Mouse (Mus musculus): ENCODE measurements at regions not wholly inside any gene's neighbourhood (a gene's known extent, or its start where the extent isn't known, plus 50 kb on each side); places are given as distances from the start of the nearest gene placed in this dataset.

DNA sequence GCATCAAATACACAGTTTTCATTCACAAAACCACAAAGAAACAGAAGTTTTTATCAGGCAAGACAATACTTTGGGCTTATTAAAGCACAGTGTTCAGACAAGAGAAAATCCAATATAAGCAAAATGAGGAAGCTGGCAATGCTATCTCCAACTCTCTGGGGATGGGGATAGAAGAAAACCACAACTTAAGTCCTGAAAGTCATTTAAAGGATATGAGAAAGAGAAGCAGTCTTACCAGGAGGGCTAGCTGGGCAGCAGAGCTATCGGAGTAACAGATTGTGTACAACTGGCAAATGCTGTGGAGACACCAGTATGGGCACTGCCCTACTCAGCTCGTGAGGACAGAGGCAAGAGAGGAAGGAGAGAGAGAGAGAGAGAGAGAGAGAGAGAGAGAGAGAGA is 262.9 kb upstream of the Rarb start:
- ATAC-seq: no peak
- no peak overlapping the region for H3K27ac ChIP-seq (ENCODE audit: low read length)
- WGBS: 32% methylated on average over 2 of the region's 2 CpGs
- no peak overlapping the region for H3K9ac ChIP-seq (ENCODE audit: low read depth, low read length)
- no peak overlapping the region for H3K4me2 ChIP-seq (ENCODE audit: low read length)
- no peaks in the 10 kb centered on the region for H3K9me3 ChIP-seq (replicated peaks; ENCODE audit: control insufficient read depth, low read length, poor library complexity, severe bottlenecking)
- no peaks in the 10 kb centered on the region for H3K27me3 ChIP-seq (ENCODE audit: control insufficient read depth, insufficient read depth, low read depth, low read length)
- H3K36me3 ChIP-seq (ENCODE audit: control insufficient read depth, insufficient read depth, low read length): no peaks in the 10 kb centered on the region
- H3K4me3 ChIP-seq (ENCODE audit: low read depth, low read length): no peak overlapping the region
- no peaks in the 10 kb centered on the region for H3K4me1 ChIP-seq (ENCODE audit: control insufficient read depth, insufficient read depth, low read length)

DNA sequence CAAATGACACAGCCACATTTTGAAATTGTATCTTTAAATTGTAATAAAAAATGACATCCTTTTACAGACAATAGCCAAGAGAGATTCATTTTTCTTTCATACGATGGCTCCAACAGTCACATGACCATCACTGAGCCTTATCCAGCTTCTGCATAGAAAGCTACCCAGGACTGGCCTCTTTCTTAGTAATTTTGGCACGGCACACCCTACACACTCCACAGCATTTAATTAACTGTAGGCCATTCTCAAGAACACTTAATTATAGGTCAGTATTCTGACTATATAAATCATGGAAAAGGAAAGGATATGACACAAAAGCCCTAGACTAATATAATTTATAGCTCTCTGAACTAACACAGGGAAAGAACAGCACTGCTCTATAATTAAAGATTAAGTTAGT is 260.6 kb upstream of the Rarb start:
- H3K4me1 ChIP-seq (ENCODE audit: control insufficient read depth, insufficient read depth, low read length): no peaks in the 10 kb centered on the region
- H3K27me3 ChIP-seq (ENCODE audit: control insufficient read depth, insufficient read depth, low read depth, low read length): no peaks in the 10 kb centered on the region
- no peak overlapping the region for H3K27ac ChIP-seq (ENCODE audit: low read length)
- ATAC-seq: peak; percentile 80
- no peak overlapping the region for H3K4me3 ChIP-seq (ENCODE audit: low read depth, low read length)
- H3K9ac ChIP-seq (ENCODE audit: low read depth, low read length): no peak overlapping the region
- no peak overlapping the region for H3K4me2 ChIP-seq (ENCODE audit: low read length)
- no peaks in the 10 kb centered on the region for H3K36me3 ChIP-seq (ENCODE audit: control insufficient read depth, insufficient read depth, low read length)
- H3K9me3 ChIP-seq (replicated peaks; ENCODE audit: control insufficient read depth, low read length, poor library complexity, severe bottlenecking): no peaks in the 10 kb centered on the region
- 56% methylated on average over 2 of the region's 2 CpGs for WGBS

DNA sequence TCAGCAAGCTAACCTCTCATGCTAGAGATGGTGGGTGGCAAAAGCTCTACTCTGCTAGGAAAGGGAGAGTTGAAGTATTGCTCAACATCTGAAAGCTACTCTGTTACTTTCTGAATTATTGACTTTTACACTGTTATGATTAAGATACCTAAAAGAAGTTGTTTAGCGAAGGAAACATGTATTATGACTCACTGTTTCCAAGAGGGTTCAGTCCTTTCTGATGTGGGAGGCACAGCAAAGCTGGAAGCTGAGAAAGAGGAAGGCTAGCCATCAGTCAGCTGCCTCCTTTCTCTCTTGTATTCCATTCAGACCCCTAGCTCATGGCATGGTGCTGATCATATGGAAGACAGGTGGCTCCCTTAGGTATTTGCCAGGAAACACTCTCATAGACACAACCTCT is 242.4 kb upstream of the Rarb start:
- no peaks in the 10 kb centered on the region for H3K9me3 ChIP-seq (replicated peaks; ENCODE audit: control insufficient read depth, low read length, poor library complexity, severe bottlenecking)
- no peak overlapping the region for H3K9ac ChIP-seq (ENCODE audit: low read depth, low read length)
- no peak overlapping the region for H3K4me3 ChIP-seq (ENCODE audit: low read depth, low read length)
- ATAC-seq: no peak
- no peak overlapping the region for H3K4me2 ChIP-seq (ENCODE audit: low read length)
- H3K36me3 ChIP-seq (ENCODE audit: control insufficient read depth, insufficient read depth, low read length): no peaks in the 10 kb centered on the region
- H3K4me1 ChIP-seq (ENCODE audit: control insufficient read depth, insufficient read depth, low read length): no peaks in the 10 kb centered on the region
- WGBS: 79% methylated on average over 1 of the region's 1 CpGs
- H3K27ac ChIP-seq (ENCODE audit: low read length): no peak overlapping the region
- H3K27me3 ChIP-seq (ENCODE audit: control insufficient read depth, insufficient read depth, low read depth, low read length): no peaks in the 10 kb centered on the region

DNA sequence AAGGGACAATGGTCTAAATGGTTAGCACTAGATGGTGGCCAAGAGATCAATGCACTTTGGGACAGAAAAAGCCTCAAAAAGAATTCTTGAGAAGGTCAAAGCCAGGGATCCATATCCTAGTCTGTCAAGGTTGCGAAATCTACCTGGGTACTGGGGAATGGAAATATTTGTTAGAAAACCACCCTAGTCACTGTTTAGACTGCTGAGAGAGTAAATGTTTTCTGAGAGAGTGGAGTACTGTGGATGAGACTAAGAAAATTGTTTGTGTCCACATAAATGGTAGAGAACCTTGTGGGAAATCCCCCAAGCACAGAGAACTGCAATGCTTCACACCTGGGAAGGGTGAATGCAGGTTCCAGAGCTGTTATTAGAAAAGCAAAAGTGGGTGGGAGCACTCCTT is 239.5 kb upstream of the Rarb start:
- Histone ChIP-seq H3K9me3 (replicated peaks; ENCODE audit: control insufficient read depth, low read length, poor library complexity, severe bottlenecking) (no peaks in the 10 kb centered on the region), H3K36me3 (ENCODE audit: control insufficient read depth, insufficient read depth, low read length) (no peaks in the 10 kb centered on the region), H3K27me3 (ENCODE audit: control insufficient read depth, insufficient read depth, low read depth, low read length) (no peaks in the 10 kb centered on the region), H3K27ac (ENCODE audit: low read length) (no peak overlapping the region), H3K4me1 (ENCODE audit: control insufficient read depth, insufficient read depth, low read length) (no peaks in the 10 kb centered on the region), H3K4me2 (ENCODE audit: low read length) (no peak overlapping the region), H3K9ac (ENCODE audit: low read depth, low read length) (no peak overlapping the region), H3K4me3 (ENCODE audit: low read depth, low read length) (no peak overlapping the region)
- WGBS: 97% methylated on average over 1 of the region's 1 CpGs
- ATAC-seq: no peak

DNA sequence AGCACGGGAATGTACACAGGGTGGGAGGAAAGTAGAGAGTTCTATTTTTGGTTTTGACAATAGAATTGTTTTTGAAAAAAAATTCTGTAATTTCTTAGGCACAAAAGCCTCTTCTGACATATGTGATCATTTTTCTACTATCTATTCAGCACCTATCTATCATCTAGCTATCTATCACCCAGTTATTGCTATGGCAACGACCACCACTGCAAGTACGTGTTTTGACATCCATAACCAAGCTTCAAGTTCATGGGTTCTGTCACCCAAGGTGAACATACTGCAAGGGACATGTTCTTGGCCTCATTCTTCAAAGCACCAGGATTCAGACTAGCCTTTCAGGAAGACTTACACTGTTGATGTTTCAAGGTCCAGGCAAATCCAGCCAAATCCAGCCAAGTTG is 238.4 kb upstream of the Rarb start:
- H3K9ac ChIP-seq (ENCODE audit: low read depth, low read length): no peak overlapping the region
- H3K36me3 ChIP-seq (ENCODE audit: control insufficient read depth, insufficient read depth, low read length): no peaks in the 10 kb centered on the region
- no peak overlapping the region for H3K4me3 ChIP-seq (ENCODE audit: low read depth, low read length)
- 82% methylated on average over 3 of the region's 3 CpGs for WGBS
- H3K4me2 ChIP-seq (ENCODE audit: low read length): no peak overlapping the region
- H3K27me3 ChIP-seq (ENCODE audit: control insufficient read depth, insufficient read depth, low read depth, low read length): no peaks in the 10 kb centered on the region
- H3K9me3 ChIP-seq (replicated peaks; ENCODE audit: control insufficient read depth, low read length, poor library complexity, severe bottlenecking): no peaks in the 10 kb centered on the region
- H3K4me1 ChIP-seq (ENCODE audit: control insufficient read depth, insufficient read depth, low read length): no peaks in the 10 kb centered on the region
- no peak for ATAC-seq
- H3K27ac ChIP-seq (ENCODE audit: low read length): no peak overlapping the region

DNA sequence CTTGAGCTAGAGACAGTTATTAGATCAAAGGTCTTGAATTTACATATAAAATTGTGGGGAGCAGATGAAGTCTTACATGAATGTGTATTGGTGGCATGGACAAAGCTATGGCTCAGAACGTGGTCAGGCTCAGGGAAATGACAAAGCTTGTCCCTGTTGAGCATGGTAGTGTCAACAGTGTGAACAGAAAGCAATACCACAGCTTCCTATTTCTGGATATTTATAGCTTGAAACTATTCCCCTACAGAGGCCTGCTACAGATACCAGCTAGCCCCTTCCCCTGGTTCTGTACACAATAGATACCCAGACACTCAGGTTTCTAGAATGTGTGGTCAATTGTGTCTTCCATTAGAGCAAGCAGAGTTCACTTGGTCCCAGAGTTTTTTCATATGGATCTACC is 236.8 kb upstream of the Rarb start:
- H3K36me3 ChIP-seq (ENCODE audit: control insufficient read depth, insufficient read depth, low read length): no peaks in the 10 kb centered on the region
- ATAC-seq: no peak
- H3K9ac ChIP-seq (ENCODE audit: low read depth, low read length): no peak overlapping the region
- no peak overlapping the region for H3K4me3 ChIP-seq (ENCODE audit: low read depth, low read length)
- H3K27ac ChIP-seq (ENCODE audit: low read length): no peak overlapping the region
- H3K27me3 ChIP-seq (ENCODE audit: control insufficient read depth, insufficient read depth, low read depth, low read length): no peaks in the 10 kb centered on the region
- no peaks in the 10 kb centered on the region for H3K4me1 ChIP-seq (ENCODE audit: control insufficient read depth, insufficient read depth, low read length)
- no peak overlapping the region for H3K4me2 ChIP-seq (ENCODE audit: low read length)
- 78% methylated on average over 1 of the region's 1 CpGs for WGBS
- H3K9me3 ChIP-seq (replicated peaks; ENCODE audit: control insufficient read depth, low read length, poor library complexity, severe bottlenecking): no peaks in the 10 kb centered on the region

DNA sequence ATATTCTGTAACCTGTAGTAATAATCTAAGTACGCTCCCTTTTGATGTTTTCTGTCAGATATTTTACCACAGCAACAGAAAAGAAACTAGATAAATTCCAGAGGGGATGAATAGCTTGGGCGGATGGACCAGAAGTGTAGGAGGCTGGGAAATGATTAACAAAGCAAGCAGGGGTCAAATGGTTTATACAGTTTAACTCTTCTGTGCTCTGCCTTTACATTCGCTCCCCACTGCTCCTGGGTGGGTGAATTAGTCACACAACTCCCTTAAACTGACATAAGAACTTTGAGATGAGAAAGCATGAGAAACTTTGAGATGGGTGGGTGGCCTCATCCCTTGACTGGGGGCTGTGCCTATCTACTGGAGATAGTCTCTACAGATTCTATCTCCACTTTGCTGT is 235.4 kb upstream of the Rarb start:
- H3K4me2 ChIP-seq (ENCODE audit: low read length): no peak overlapping the region
- 70% methylated on average over 3 of the region's 3 CpGs for WGBS
- no peaks in the 10 kb centered on the region for H3K9me3 ChIP-seq (replicated peaks; ENCODE audit: control insufficient read depth, low read length, poor library complexity, severe bottlenecking)
- no peaks in the 10 kb centered on the region for H3K36me3 ChIP-seq (ENCODE audit: control insufficient read depth, insufficient read depth, low read length)
- ATAC-seq: no peak
- no peaks in the 10 kb centered on the region for H3K4me1 ChIP-seq (ENCODE audit: control insufficient read depth, insufficient read depth, low read length)
- no peaks in the 10 kb centered on the region for H3K27me3 ChIP-seq (ENCODE audit: control insufficient read depth, insufficient read depth, low read depth, low read length)
- H3K9ac ChIP-seq (ENCODE audit: low read depth, low read length): no peak overlapping the region
- H3K27ac ChIP-seq (ENCODE audit: low read length): no peak overlapping the region
- no peak overlapping the region for H3K4me3 ChIP-seq (ENCODE audit: low read depth, low read length)

DNA sequence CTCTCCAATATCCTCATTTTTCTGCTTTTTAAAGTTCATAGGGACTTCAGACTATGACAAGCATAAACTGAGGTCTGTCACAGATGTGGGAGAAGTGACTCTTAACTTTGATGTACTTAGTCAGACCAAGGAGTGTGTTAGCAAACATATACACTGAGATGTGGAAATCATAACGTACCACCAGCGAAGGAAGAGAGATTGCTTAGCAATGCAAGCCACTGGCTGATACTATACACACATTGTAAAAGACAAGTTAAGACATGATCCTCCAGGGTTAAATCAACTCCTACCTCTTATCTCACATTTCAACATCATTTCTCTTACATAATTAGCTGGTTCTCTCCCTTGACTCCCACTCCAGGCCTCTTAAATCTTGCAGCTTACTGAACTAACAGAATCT is 227.9 kb upstream of the Rarb start:
- ATAC-seq: no peak
- Histone ChIP-seq H3K9me3 (replicated peaks; ENCODE audit: control insufficient read depth, low read length, poor library complexity, severe bottlenecking) (no peaks in the 10 kb centered on the region), H3K4me1 (ENCODE audit: control insufficient read depth, insufficient read depth, low read length) (no peaks in the 10 kb centered on the region), H3K4me3 (ENCODE audit: low read depth, low read length) (no peak overlapping the region), H3K27ac (ENCODE audit: low read length) (no peak overlapping the region), H3K27me3 (ENCODE audit: control insufficient read depth, insufficient read depth, low read depth, low read length) (no peaks in the 10 kb centered on the region), H3K36me3 (ENCODE audit: control insufficient read depth, insufficient read depth, low read length) (no peaks in the 10 kb centered on the region), H3K4me2 (ENCODE audit: low read length) (no peak overlapping the region), H3K9ac (ENCODE audit: low read depth, low read length) (no peak overlapping the region)
- WGBS: 90% methylated on average over 2 of the region's 2 CpGs

DNA sequence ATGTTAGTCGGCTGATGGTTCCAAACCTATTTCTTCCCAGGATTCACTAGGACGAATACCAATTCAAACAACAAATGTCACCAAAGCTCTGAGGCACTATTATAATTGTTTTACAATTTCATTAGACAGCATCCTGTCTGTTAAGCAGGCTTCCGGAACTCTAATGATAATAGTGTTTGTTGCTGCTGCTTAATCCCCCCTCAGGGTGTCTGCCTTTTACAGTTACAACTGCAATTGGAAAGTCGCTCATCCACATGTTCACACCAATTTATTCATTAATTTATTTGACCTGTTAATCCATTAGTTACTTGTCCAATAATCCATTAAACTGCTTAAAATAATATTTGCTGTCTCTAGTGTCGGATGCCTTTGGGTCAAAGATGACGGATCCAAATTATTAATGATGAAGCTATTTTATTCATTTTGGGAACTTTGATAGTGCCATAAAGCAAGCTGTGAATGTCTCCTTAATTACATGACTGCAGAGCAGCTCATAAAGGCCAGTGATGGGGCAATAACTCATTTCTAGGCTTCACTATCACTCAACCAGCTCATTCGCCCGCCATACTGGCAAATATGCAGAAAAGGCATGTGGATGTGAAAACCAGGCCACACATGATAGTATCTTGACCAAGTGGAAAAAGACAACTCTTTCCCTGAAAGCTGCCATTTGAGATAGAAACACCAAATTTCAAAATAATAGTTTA is 226.6 kb upstream of the Rarb start:
- Histone ChIP-seq H3K4me2 (ENCODE audit: low read length) (no peak overlapping the region), H3K27ac (ENCODE audit: low read length) (no peak overlapping the region), H3K9ac (ENCODE audit: low read depth, low read length) (no peak overlapping the region), H3K4me3 (ENCODE audit: low read depth, low read length) (no peak overlapping the region), H3K27me3 (ENCODE audit: control insufficient read depth, insufficient read depth, low read depth, low read length) (no peaks in the 10 kb centered on the region), H3K9me3 (replicated peaks; ENCODE audit: control insufficient read depth, low read length, poor library complexity, severe bottlenecking) (no peaks in the 10 kb centered on the region), H3K36me3 (ENCODE audit: control insufficient read depth, insufficient read depth, low read length) (no peaks in the 10 kb centered on the region), H3K4me1 (ENCODE audit: control insufficient read depth, insufficient read depth, low read length) (no peaks in the 10 kb centered on the region)
- 72% methylated on average over 8 of the region's 8 CpGs for WGBS
- ATAC-seq: no peak
